Mouse (Mus musculus) liver, embryonic 14.5 days (tissue): ENCODE measurements around the gene Rims1.

Experiments
- CTCF ChIP-seq: IDR thresholded peaks from 2 replicates; pipeline ENCODE4 v1.5.1; 2016; ENCODE audit warnings: antibody characterized with exemption, low read depth, control low read depth
- EP300 ChIP-seq: IDR thresholded peaks from 2 replicates; pipeline ENCODE4 v1.6.1; 2016; ENCODE audit warnings: antibody characterized with exemption, low read depth

- no peak for TF ChIP-seq CTCF
- TF ChIP-seq EP300: no peak
These were observed 294.2 kb downstream of the Rims1 start for GRCm38 (mm10) chr1:22511614-22512013.
